In genomic region chr17:8328511-8329174, GRCm38 (mm10) we compare ENCODE assay signal across 10 mouse cellular contexts. TPM values are rescaled to one million over a fixed set of nuclear protein-coding genes. Genes with fewer than 3 reads are reported as not detected.
DNase-seq lines count a peak whose midpoint lies in the region; TF ChIP-seq lines count a peak whose summit lies in the region.
"Had no signal": no experiment of that assay in that cellular context is flagged by ENCODE, and none has a peak within 500 bp of the region (broad histone marks: within the 10 kb centered on the region; RNA-seq: fewer than 3 reads in every experiment).

No protein-coding gene starts in this region.

- DNase-seq in gastrocnemius, adult 2 months, result no peak
- no peak for DNase-seq in gastrocnemius, postnatal 25 days
- DNase-seq in lung, postnatal 36 days, result peak; percentile 37
- DNase-seq in lung, adult 18-20 months, result no peak
- peak; percentile 80 for DNase-seq in ZHBTc4 (ENCODE audit: low read depth, low spot score)
- DNase-seq in naive thymus-derived CD4-positive, alpha-beta T cell, adult 2 months (ENCODE audit: low read depth), result peak; percentile 41
- no peak for DNase-seq in frontal cortex, postnatal 14 days (ENCODE audit: low spot score in 2 of 2)
- DNase-seq in c-Kit-positive CD71-positive TER-119-positive erythroid progenitor cells, embryonic 14.5 days (ENCODE audit: low spot score), result no peak
- DNase-seq: cerebellum, adult 9-10 months had no signal

- peak; percentile 43; the same call in 1 of the 2 replicates for TF ChIP-seq CTCF in gastrocnemius, adult 2 months (IDR thresholded peaks at IDR 0.05)

- no peak overlapping the region for H3K27ac ChIP-seq in gastrocnemius, adult 2 months
- H3K27ac ChIP-seq: neural tube, embryonic 13.5 days had no signal

- H3K4me3 ChIP-seq in gastrocnemius, adult 2 months, result no peak overlapping the region
- H3K4me3 ChIP-seq: neural tube, embryonic 13.5 days had no signal

- intact Hi-C loops in gastrocnemius, adult 2 months (cut with DNase I), result no loop called here

RNA-seq across cellular contexts. Expression of gene Prr18, which starts 8.6 kb away (rescaled TPM):
- total RNA-seq in gastrocnemius, adult 2 months (2021), result under 1 TPM; 0.08 TPM
- total RNA-seq in gastrocnemius, postnatal 25 days (2021), result under 1 TPM; 0.08 to 0.10 TPM

RNA-seq across cellular contexts. Expression of gene Sft2d1, which starts 17.7 kb away (rescaled TPM):
- 1 to 10 TPM; 4.9 to 9.6 TPM for total RNA-seq in gastrocnemius, adult 2 months (2021)
- 1 to 10 TPM; 6.8 to 8.0 TPM for total RNA-seq in gastrocnemius, postnatal 25 days (2021)

RNA-seq across cellular contexts. Expression of gene T2, which starts 27.1 kb away (rescaled TPM):
- total RNA-seq in gastrocnemius, adult 2 months (2021), result not detected
- total RNA-seq in gastrocnemius, postnatal 25 days (2021), result not detected

RNA-seq across cellular contexts. Expression of gene Mpc1, which starts 45.9 kb away (rescaled TPM):
- 100 to 1,000 TPM; 440 to 533 TPM for total RNA-seq in gastrocnemius, adult 2 months (2021)
- 100 to 1,000 TPM; 407 to 421 TPM for total RNA-seq in gastrocnemius, postnatal 25 days (2021)

Comparison
In these comparisons a context has a peak if more than half of its experiments do, and no peak if none do; other contexts are left out.
1. DNase-seq: peak in lung, postnatal 36 days (single experiment), ZHBTc4 (single experiment) and naive thymus-derived CD4-positive, alpha-beta T cell, adult 2 months (single experiment); none in gastrocnemius, adult 2 months (single experiment), gastrocnemius, postnatal 25 days (single experiment), lung, adult 18-20 months (0 of 2), frontal cortex, postnatal 14 days (0 of 2) and c-Kit-positive CD71-positive TER-119-positive erythroid progenitor cells, embryonic 14.5 days (single experiment).